Mouse (Mus musculus) forebrain, embryonic 16.5 days (tissue): Measurements from ENCODE around the gene Disc1. TPM values are rescaled to one million over a fixed set of nuclear protein-coding genes. Genes with fewer than 3 reads are reported as not detected.

Source experiments
- ATAC-seq: fragments of 200-750 bp; cut with Nextera tagmentation; 2 replicates; pipeline ENCODE4 v1.8.0; 2017; ENCODE audit warnings: mild to moderate bottlenecking, moderate library complexity
- H3K27ac ChIP-seq: fragments of 300-500 bp; sonication (generic); 2 replicates; pipeline ENCODE4 v1.5.1; 2014; ENCODE audit warnings: low read length, control low read depth
- H3K27me3 ChIP-seq: fragments of 300-500 bp; sonication (generic); replicated peaks from 2 replicates; pipeline ENCODE4 v1.6.1; 2014; ENCODE audit warnings: low read length; ENCODE audit not compliant: control insufficient read depth, insufficient read depth
- H3K36me3 ChIP-seq: fragments of 300-500 bp; sonication (generic); 2 replicates; pipeline ENCODE4 v1.6.1; 2014; ENCODE audit not compliant: control insufficient read depth, insufficient read depth
- H3K4me1 ChIP-seq: fragments of 300-500 bp; sonication (generic); replicated peaks from 2 replicates; pipeline ENCODE4 v1.6.1; 2014; ENCODE audit warnings: low read length; ENCODE audit not compliant: control insufficient read depth, insufficient read depth
- H3K4me2 ChIP-seq: fragments of 300-500 bp; sonication (generic); 2 replicates; pipeline ENCODE4 v1.6.1; 2014; ENCODE audit warnings: mild to moderate bottlenecking, low read length, control low read depth
- H3K4me3 ChIP-seq: fragments of 300-500 bp; sonication (generic); replicated peaks from 2 replicates; pipeline ENCODE4 v1.5.1; 2014; ENCODE audit warnings: mild to moderate bottlenecking, low read length, control low read depth
- H3K9ac ChIP-seq: fragments of 300-500 bp; sonication (generic); replicated peaks from 2 replicates; pipeline ENCODE4 v1.6.1; 2014; ENCODE audit warnings: low read depth, low read length, control low read depth
- H3K9me3 ChIP-seq: fragments of 300-500 bp; sonication (generic); 2 replicates; pipeline ENCODE4 v1.6.1; 2016; ENCODE audit warnings: low read length; ENCODE audit not compliant: control insufficient read depth
- WGBS: fragments of 180-500 bp; shearing (Covaris S2); extraction: QIAGEN DNeasy Blood & Tissue Kit; methylation state at CpG from one replicate; pipeline ENCODE4 v1.1.7; 2014; 5-methylcytosine and 5-hydroxymethylcytosine counted together
- polyA plus RNA-seq: library from polyadenylated mRNA; unstranded; fragments of >200 nt; fragmentation: Nextera tagmentation; extraction: Ambion mirVana; gene quantifications from 2 replicates; pipeline ENCODE4 v1.2.1, GENCODE M21; 2015

Disc1 gene
- polyA plus RNA-seq, 1 experiment from 2014 or later: 1.1 TPM

DNA sequence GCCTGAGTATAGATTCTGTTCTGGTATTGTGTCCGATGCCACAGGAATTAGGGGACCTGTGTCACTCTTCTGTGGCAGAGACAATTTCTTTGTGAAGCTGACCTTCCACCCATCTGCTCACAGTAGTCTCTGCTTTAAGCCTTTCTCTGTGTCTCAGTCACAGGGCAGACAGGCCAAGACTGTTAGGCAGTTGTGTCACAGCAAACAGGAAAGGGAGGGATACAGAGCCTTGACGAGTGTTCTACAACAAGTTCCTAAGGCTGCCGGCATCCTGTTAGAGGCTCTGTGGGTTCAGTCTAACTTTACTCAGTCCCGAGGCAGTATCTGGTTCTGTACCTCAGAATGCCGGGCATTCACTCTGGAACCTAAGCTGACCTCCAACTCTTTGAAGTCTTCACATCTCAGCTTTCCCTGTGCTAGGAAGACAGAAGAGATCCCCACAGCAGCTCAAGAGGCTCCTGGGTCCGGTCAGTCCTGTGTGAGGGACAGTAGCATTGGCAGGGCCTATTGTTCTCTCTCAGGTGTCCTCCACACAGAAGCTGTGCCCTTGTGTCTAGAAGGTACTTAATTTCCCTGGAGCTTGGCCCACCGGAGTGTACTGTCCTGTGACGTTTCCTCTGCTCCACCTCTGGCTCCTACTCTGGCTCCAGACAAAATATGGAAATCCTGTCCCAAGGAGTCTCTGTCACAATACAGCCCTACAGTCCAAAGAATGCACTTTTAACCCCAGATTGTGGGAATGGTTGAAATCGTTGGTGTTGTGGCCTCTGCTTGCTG, 144.6 kb downstream of the Disc1 start:
- WGBS: 78% methylated on average over 9 of the region's 9 CpGs
- no peak overlapping the region for H3K4me2 ChIP-seq
- no peak overlapping the region for H3K27ac ChIP-seq
- no peaks in the 10 kb centered on the region for H3K9me3 ChIP-seq
- H3K4me1 ChIP-seq: no peaks in the 10 kb centered on the region
- no peak overlapping the region for H3K9ac ChIP-seq
- no peaks in the 10 kb centered on the region for H3K36me3 ChIP-seq
- no peak overlapping the region for H3K4me3 ChIP-seq
- ATAC-seq: no peak
- no peaks in the 10 kb centered on the region for H3K27me3 ChIP-seq

DNA sequence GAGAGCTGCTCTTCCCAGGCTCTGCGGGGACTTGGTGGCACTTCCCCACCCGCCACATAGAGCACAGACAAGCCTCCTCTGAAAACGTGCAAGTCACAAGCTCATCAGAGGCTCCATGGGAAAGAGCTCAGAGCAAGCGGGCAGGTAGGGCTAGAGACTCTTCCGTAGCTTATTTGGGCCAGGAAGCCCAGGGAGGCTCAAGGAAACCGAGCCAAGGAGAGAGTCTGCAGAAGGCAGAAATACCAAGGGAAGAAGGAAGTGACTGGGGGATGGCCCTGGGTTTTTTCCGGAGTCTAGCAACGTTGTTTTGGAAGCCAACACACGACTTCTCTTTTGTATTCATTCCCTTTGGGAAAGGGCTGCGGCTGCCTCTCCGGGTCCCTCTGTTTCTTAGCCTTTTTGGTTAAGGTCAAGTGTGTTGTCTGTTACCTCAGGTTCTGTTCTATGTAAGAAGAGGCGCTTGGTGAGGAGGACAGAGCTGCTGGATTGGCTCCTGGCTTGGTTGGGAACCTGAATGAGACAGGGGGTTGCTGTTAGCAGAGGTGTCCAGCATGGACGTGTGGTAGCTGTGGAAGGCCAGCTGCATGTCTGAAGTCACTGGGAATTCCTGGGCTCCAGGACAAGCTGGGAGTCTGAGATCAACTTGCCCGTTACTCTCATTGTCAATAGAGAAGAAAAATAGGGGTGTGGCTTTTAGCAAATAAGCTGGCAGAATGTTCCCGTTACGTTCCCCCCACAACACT, 145.4 kb downstream of the Disc1 start:
- H3K9ac ChIP-seq: no peak overlapping the region
- H3K4me2 ChIP-seq: no peak overlapping the region
- ATAC-seq: no peak

DNA sequence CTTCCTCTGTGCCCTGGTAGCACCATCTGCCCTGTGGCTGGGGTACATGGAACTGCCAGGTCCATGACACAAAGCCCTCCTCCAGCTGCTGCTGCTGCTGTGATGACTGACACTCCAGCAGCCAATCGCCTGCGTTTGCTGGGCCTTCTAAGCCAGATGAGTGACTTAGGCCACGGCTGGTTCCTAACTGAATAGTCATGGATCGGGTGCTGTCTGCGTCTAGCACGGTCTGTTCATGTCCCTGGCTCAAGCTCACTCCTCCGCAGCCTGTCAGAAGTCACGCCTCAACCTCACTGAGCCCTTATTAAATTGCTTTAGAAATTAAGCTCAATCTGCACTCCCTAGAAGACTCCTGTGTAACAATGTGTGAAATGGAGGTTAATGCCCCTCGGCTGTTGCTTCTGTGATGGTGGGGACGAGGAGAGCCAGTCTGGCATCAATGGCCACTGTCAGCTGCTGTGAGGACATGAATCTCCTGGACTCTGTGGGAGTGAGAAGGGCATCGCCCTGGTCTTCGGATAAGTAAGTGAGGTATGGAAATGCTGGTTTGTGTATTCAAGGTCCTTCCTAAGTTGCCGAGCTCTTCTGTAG, 146.4 kb downstream of the Disc1 start:
- Histone ChIP-seq H3K27ac (no peak overlapping the region), H3K4me2 (no peak overlapping the region), H3K27me3 (no peaks in the 10 kb centered on the region), H3K9me3 (no peaks in the 10 kb centered on the region), H3K36me3 (no peaks in the 10 kb centered on the region), H3K4me1 (no peaks in the 10 kb centered on the region), H3K9ac (no peak overlapping the region), H3K4me3 (no peak overlapping the region)
- no peak for ATAC-seq
- WGBS: 84% methylated on average over 13 of the region's 13 CpGs

More for the DNA sequence above, 145.4 kb downstream of the Disc1 start:
- H3K9me3 ChIP-seq: no peaks in the 10 kb centered on the region
- 69% methylated on average over 16 of the region's 16 CpGs for WGBS
- no peaks in the 10 kb centered on the region for H3K36me3 ChIP-seq
- H3K27ac ChIP-seq: no peak overlapping the region
- no peaks in the 10 kb centered on the region for H3K4me1 ChIP-seq
- no peaks in the 10 kb centered on the region for H3K27me3 ChIP-seq
- no peak overlapping the region for H3K4me3 ChIP-seq

DNA sequence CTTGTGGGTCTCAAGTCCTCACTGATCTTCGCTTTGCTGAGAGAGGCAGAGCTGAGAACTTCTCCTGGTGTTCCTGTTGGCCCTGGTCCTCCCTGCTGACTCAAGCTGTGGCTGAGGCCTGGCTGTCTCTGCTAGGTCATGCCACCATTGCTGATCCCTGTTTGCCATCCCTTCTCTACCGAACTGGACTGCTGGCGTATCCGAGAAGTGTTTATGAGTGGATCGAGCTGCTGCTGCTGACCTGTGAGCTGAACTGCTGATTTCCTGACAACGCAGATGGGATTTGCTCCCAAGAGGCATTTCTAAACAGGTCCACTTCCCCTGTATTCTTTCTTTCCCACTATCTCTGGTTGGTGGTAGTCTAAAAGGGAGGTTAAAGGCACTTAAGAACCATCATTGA, 147.7 kb downstream of the Disc1 start:
- H3K4me3 ChIP-seq: no peak overlapping the region
- H3K27ac ChIP-seq: no peak overlapping the region
- no peaks in the 10 kb centered on the region for H3K27me3 ChIP-seq

DNA sequence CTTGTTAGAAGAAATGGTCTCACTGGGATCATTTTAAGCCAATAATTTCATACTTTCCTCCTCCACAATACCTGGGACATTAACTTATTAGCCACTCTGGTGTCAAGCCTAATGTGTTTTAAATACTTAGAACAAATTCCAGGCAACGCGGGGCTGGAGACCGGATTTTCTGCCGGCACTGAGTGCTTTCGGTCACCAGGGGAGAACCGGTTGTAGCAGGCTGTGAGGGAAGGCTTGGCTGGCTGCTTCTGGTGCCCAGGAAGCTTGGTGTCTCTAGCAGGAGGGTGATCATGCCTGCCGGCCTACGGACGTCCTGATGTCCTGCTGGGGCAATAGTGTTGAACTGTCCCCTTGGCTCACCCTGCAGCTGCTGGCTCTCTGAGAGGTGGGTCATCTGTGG, 149.0 kb downstream of the Disc1 start:
- no peak overlapping the region for H3K4me2 ChIP-seq
- H3K4me1 ChIP-seq: no peaks in the 10 kb centered on the region; the same call in 1 of the 2 replicates
- H3K36me3 ChIP-seq: no peaks in the 10 kb centered on the region
- no peaks in the 10 kb centered on the region for H3K9me3 ChIP-seq
- H3K27ac ChIP-seq: no peak overlapping the region
- no peaks in the 10 kb centered on the region for H3K27me3 ChIP-seq
- ATAC-seq: no peak
- H3K9ac ChIP-seq: no peak overlapping the region
- H3K4me3 ChIP-seq: no peak overlapping the region
- WGBS: 83% methylated on average over 9 of the region's 9 CpGs

More for the DNA sequence above, 147.7 kb downstream of the Disc1 start:
- H3K4me1 ChIP-seq: no peaks in the 10 kb centered on the region; the same call in 1 of the 2 replicates
- H3K9me3 ChIP-seq: no peaks in the 10 kb centered on the region
- ATAC-seq: no peak
- WGBS: 91% methylated on average over 6 of the region's 6 CpGs
- H3K9ac ChIP-seq: no peak overlapping the region
- H3K36me3 ChIP-seq: no peaks in the 10 kb centered on the region
- no peak overlapping the region for H3K4me2 ChIP-seq

DNA sequence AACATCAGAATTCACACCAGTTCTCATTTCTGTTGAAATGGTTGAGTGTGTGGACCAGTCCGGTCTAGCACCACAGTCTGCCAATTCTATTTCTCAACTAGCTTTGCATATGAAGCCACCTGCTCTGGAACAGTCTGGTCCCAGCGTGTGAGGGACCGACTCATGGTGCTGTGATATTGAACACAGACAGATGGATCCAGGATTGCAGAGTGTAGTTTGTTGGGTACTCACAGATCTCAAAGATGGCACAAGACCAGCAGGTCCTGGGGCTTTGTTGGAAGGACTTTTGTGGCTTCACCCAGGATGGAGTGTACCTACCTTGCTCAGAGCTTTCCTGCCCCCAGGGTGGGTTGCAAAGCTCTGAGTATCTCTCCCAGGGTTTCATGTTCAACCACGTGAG, 151.6 kb downstream of the Disc1 start:
- Histone ChIP-seq H3K9me3 (no peaks in the 10 kb centered on the region), H3K27me3 (no peaks in the 10 kb centered on the region), H3K27ac (no peak overlapping the region), H3K36me3 (no peaks in the 10 kb centered on the region), H3K4me2 (no peak overlapping the region), H3K9ac (no peak overlapping the region), H3K4me1 (no peaks in the 10 kb centered on the region; the same call in 1 of the 2 replicates), H3K4me3 (no peak overlapping the region)
- WGBS: 81% methylated on average over 4 of the region's 4 CpGs
- ATAC-seq: no peak

DNA sequence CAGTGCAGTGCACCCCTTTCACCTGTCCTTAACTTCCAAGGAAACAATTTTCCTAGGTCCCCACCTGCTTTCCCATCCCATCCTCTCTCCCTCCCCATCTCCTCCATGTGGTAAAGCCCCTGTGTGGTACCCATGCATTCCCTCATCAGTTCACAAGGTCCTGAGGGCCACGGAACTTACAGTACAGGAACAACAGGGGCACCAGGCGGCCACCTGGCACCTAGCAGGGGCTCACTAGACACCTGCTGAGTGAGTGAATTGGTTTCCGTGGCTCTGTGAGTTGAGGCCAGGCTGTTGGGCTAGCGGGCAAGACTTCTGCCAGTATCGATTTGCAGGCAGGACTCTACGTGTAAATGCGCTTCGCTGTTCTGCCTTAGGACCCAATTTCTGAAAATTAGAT, 152.4 kb downstream of the Disc1 start:
- Histone ChIP-seq H3K9ac (no peak overlapping the region), H3K4me2 (no peak overlapping the region), H3K4me3 (no peak overlapping the region), H3K9me3 (no peaks in the 10 kb centered on the region), H3K36me3 (no peaks in the 10 kb centered on the region), H3K27me3 (no peaks in the 10 kb centered on the region), H3K4me1 (no peaks in the 10 kb centered on the region; the same call in 1 of the 2 replicates), H3K27ac (no peak overlapping the region)
- WGBS: 73% methylated on average over 8 of the region's 8 CpGs
- ATAC-seq: no peak

DNA sequence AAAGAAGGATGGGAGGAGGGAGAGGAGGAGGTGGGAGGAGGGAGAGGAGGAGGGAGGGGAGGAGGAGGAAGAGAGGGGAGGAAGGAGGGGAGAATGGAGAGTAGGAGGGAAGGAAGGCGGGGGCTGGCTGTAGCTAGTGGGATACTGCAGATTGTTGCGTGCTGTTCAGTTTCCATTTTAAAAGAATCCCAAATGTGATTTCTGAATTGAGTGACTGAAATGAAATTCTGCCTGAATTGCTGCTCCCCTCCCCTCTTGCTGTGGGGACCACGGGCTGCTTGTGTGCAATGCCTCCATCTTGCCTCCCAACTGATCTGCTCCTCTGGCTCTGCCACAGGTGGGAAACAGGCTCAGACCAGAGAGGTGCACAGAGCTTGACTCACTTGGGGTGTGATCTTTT, 153.0 kb downstream of the Disc1 start:
- Histone ChIP-seq H3K4me1 (no peaks in the 10 kb centered on the region; the same call in 1 of the 2 replicates), H3K27me3 (no peaks in the 10 kb centered on the region), H3K4me3 (no peak overlapping the region), H3K9me3 (no peaks in the 10 kb centered on the region), H3K9ac (no peak overlapping the region), H3K36me3 (no peaks in the 10 kb centered on the region), H3K4me2 (no peak overlapping the region), H3K27ac (no peak overlapping the region)
- no peak for ATAC-seq
- WGBS: 64% methylated on average over 3 of the region's 3 CpGs

DNA sequence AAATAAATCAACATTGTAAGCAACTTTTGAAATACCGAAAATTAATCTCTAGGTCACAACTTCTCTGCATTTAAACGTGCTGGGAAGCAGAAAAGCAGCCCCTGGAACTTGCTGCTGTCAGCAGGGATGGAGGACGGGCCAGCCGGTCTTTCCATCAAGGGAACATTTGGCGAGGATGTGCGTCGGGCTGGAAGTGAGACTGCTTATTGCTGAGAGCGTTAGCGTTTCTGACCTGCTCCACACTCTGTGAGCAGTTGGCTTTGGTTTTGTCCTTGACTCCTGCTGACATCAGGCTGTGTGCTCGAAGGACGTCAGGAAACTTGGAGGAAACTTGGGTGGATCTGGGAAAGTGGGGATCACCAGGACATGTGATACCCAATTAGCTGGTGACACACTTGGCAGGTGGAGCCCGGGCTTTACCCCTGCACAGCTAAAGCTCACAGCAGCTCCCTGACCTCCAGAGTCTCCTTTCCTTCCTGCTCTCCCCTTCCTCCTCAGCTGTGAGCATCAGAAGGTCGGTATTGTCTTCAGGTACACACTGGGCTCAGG, 158.7 kb downstream of the Disc1 start:
- H3K27ac ChIP-seq: no peak overlapping the region
- peaks cover 2% of the 10 kb centered on the region; the same call in 1 of the 2 replicates for H3K9me3 ChIP-seq
- peaks cover 2% of the 10 kb centered on the region for H3K4me1 ChIP-seq
- no peak for ATAC-seq
- no peaks in the 10 kb centered on the region for H3K27me3 ChIP-seq
- no peak overlapping the region for H3K4me3 ChIP-seq
- no peaks in the 10 kb centered on the region for H3K36me3 ChIP-seq
- whole genome bisulfite sequencing: 44% methylated on average over 13 of the region's 13 CpGs
- H3K9ac ChIP-seq: no peak overlapping the region
- H3K4me2 ChIP-seq: no peak overlapping the region
